Mouse (Mus musculus): Measurements from ENCODE around the gene 9230110F15Rik. TPM values are rescaled to one million over a fixed set of nuclear protein-coding genes. Genes with fewer than 3 reads are reported as not detected.
"Not testable (repeated sequence)": the region's sequence is repeated elsewhere in the genome, so short reads cannot be mapped to it uniquely, and the experiment has no call there.

Gene 9230110F15Rik
- total RNA-seq (2014; rRNA removed): not detected in 2 replicates
- not detected in 2 replicates for polyA plus RNA-seq (2015; fragmentation: Nextera tagmentation; extraction: Ambion mirVana)

GRCm38 (mm10) chr9:35844050-35844449 is at the start of gene 9230110F15Rik:
Gene 9230110F15Rik (minus strand): TSS chr9:35844150.
- no peaks in the 10 kb centered on the region for H3K27me3 ChIP-seq (ENCODE audit: insufficient read depth, low read length)
- H3K36me3 ChIP-seq (ENCODE audit: insufficient read depth, low read length): no peaks in the 10 kb centered on the region
- ATAC-seq (ENCODE audit: low FRiP score): no peak
- no peak within 1 kb of the TSS for H3K9ac ChIP-seq (replicated peaks; ENCODE audit: low read length, poor library complexity, severe bottlenecking)
- no peak for TF ChIP-seq CTCF (IDR thresholded peaks at IDR 0.05)
- 65% methylated on average over 1 of the region's 1 CpGs for WGBS
- no peak within 1 kb of the TSS for H3K27ac ChIP-seq (ENCODE audit: low read depth, low read length)
- H3K9me3 ChIP-seq (ENCODE audit: low read length): no peaks in the 10 kb centered on the region
- H3K4me2 ChIP-seq (ENCODE audit: low read depth, low read length, poor library complexity, severe bottlenecking): no peak within 1 kb of the TSS
- no peak within 1 kb of the TSS for H3K4me3 ChIP-seq (ENCODE audit: low read depth, low read length)
- no peak for DNase-seq (ENCODE audit: low spot score)
- H3K4me1 ChIP-seq (ENCODE audit: insufficient read depth, low read length): no peaks in the 10 kb centered on the region

- not testable (repeated sequence) for H3K27ac ChIP-seq (ENCODE audit: low read depth, low read length); ATAC-seq (ENCODE audit: low FRiP score); H3K4me3 ChIP-seq (ENCODE audit: low read depth, low read length); H3K36me3 ChIP-seq (ENCODE audit: insufficient read depth, low read length); H3K9me3 ChIP-seq (ENCODE audit: low read length); H3K9ac ChIP-seq (replicated peaks; ENCODE audit: low read length, poor library complexity, severe bottlenecking); H3K4me1 ChIP-seq (ENCODE audit: insufficient read depth, low read length); H3K27me3 ChIP-seq (ENCODE audit: insufficient read depth, low read length); H3K4me2 ChIP-seq (ENCODE audit: low read depth, low read length, poor library complexity, severe bottlenecking); DNase-seq (ENCODE audit: low spot score)
- WGBS: 65% methylated on average over 1 of the region's 1 CpGs
Measured at GRCm38 (mm10) chr9:35893112-35893511, 49.2 kb upstream of the 9230110F15Rik start.

- H3K27me3 ChIP-seq (ENCODE audit: insufficient read depth, low read length); H3K27ac ChIP-seq (ENCODE audit: low read depth, low read length); ATAC-seq (ENCODE audit: low FRiP score); DNase-seq (ENCODE audit: low spot score); H3K4me2 ChIP-seq (ENCODE audit: low read depth, low read length, poor library complexity, severe bottlenecking); H3K4me1 ChIP-seq (ENCODE audit: insufficient read depth, low read length); H3K9me3 ChIP-seq (ENCODE audit: low read length); H3K36me3 ChIP-seq (ENCODE audit: insufficient read depth, low read length); H3K9ac ChIP-seq (replicated peaks; ENCODE audit: low read length, poor library complexity, severe bottlenecking); H3K4me3 ChIP-seq (ENCODE audit: low read depth, low read length): not testable (repeated sequence)
- WGBS: 98% methylated on average over 15 of the region's 15 CpGs
Measured at GRCm38 (mm10) chr9:35817881-35818280, 26.1 kb downstream of the 9230110F15Rik start.

- Histone ChIP-seq H3K4me1 (ENCODE audit: insufficient read depth, low read length) (no peaks in the 10 kb centered on the region), H3K4me3 (ENCODE audit: low read depth, low read length) (no peak overlapping the region), H3K27ac (ENCODE audit: low read depth, low read length) (no peak overlapping the region), H3K9me3 (ENCODE audit: low read length) (peaks cover 11% of the 10 kb centered on the region), H3K36me3 (ENCODE audit: insufficient read depth, low read length) (no peaks in the 10 kb centered on the region), H3K4me2 (ENCODE audit: low read depth, low read length, poor library complexity, severe bottlenecking) (no peak overlapping the region), H3K27me3 (ENCODE audit: insufficient read depth, low read length) (no peaks in the 10 kb centered on the region), H3K9ac (replicated peaks; ENCODE audit: low read length, poor library complexity, severe bottlenecking) (no peak overlapping the region)
- ATAC-seq (ENCODE audit: low FRiP score): no peak
- no peak for DNase-seq (ENCODE audit: low spot score)
- TF ChIP-seq CTCF (IDR thresholded peaks at IDR 0.05): no peak
Measured at GRCm38 (mm10) chr9:35798146-35798545, 45.8 kb downstream of the 9230110F15Rik start.

- Histone ChIP-seq H3K27ac (ENCODE audit: low read depth, low read length) (no peak within 1 kb of the TSS), H3K4me2 (ENCODE audit: low read depth, low read length, poor library complexity, severe bottlenecking) (no peak within 1 kb of the TSS), H3K9me3 (ENCODE audit: low read length) (0 out of 2 replicates have a peak, but pooled peaks cover 4% of the 10 kb centered on the region), H3K9ac (replicated peaks; ENCODE audit: low read length, poor library complexity, severe bottlenecking) (no peak within 1 kb of the TSS), H3K27me3 (ENCODE audit: insufficient read depth, low read length) (no peaks in the 10 kb centered on the region), H3K4me1 (ENCODE audit: insufficient read depth, low read length) (no peaks in the 10 kb centered on the region), H3K4me3 (ENCODE audit: low read depth, low read length) (no peak within 1 kb of the TSS), H3K36me3 (ENCODE audit: insufficient read depth, low read length) (no peaks in the 10 kb centered on the region)
- DNase-seq (ENCODE audit: low spot score) (no peak), ATAC-seq (ENCODE audit: low FRiP score) (no peak)
- 91% methylated on average over 3 of the region's 3 CpGs for WGBS
- no peak for TF ChIP-seq CTCF (IDR thresholded peaks at IDR 0.05)
Measured at GRCm38 (mm10) chr9:35790001-35790400, 53.9 kb downstream of the 9230110F15Rik start, which contains the start of the genes Gm27235 and D730048I06Rik. Gene Gm27235 (minus strand): TSS chr9:35790101. Gene D730048I06Rik (minus strand): TSS chr9:35790112.

Other genes starting within 250 kb of the 9230110F15Rik start
- gene Pate4, start 232.2 kb downstream of the 9230110F15Rik start, total RNA-seq (2014; rRNA removed): not detected in 2 replicates
- gene Pate4, start 232.2 kb downstream of the 9230110F15Rik start, polyA plus RNA-seq (2015; fragmentation: Nextera tagmentation; extraction: Ambion mirVana): not detected in 2 replicates
- gene Pate3, start 195.9 kb downstream of the 9230110F15Rik start, total RNA-seq (2014; rRNA removed): not detected in 2 replicates
- not detected in 2 replicates for gene Pate3, start 195.9 kb downstream of the 9230110F15Rik start, polyA plus RNA-seq (2015; fragmentation: Nextera tagmentation; extraction: Ambion mirVana)
- gene Pate1, start 156.8 kb downstream of the 9230110F15Rik start, total RNA-seq (2014; rRNA removed): not detected in 2 replicates
- not detected in 2 replicates for gene Pate1, start 156.8 kb downstream of the 9230110F15Rik start, polyA plus RNA-seq (2015; fragmentation: Nextera tagmentation; extraction: Ambion mirVana)
- gene Gm17677, start 103.1 kb downstream of the 9230110F15Rik start, total RNA-seq (2014; rRNA removed): not detected in 2 replicates
- gene Gm17677, start 103.1 kb downstream of the 9230110F15Rik start, polyA plus RNA-seq (2015; fragmentation: Nextera tagmentation; extraction: Ambion mirVana): not detected in 2 replicates
- gene Gm17727, start 66.0 kb downstream of the 9230110F15Rik start, total RNA-seq (2014; rRNA removed): not detected in 2 replicates
- not detected in 2 replicates for gene Gm17727, start 66.0 kb downstream of the 9230110F15Rik start, polyA plus RNA-seq (2015; fragmentation: Nextera tagmentation; extraction: Ambion mirVana)
- gene Gm27235, start 54.0 kb downstream of the 9230110F15Rik start, total RNA-seq (2014; rRNA removed): not detected in 2 replicates
- not detected in 2 replicates for gene Gm27235, start 54.0 kb downstream of the 9230110F15Rik start, polyA plus RNA-seq (2015; fragmentation: Nextera tagmentation; extraction: Ambion mirVana)
- gene D730048I06Rik, start 54.0 kb downstream of the 9230110F15Rik start, total RNA-seq (2014; rRNA removed): not detected in 2 replicates
- gene D730048I06Rik, start 54.0 kb downstream of the 9230110F15Rik start, polyA plus RNA-seq (2015; fragmentation: Nextera tagmentation; extraction: Ambion mirVana): not detected in 2 replicates
- not detected in 2 replicates for gene 9230113P08Rik, start 64.3 kb upstream of the 9230110F15Rik start, total RNA-seq (2014; rRNA removed)
- not detected in 2 replicates for gene 9230113P08Rik, start 64.3 kb upstream of the 9230110F15Rik start, polyA plus RNA-seq (2015; fragmentation: Nextera tagmentation; extraction: Ambion mirVana)